Comparison of ENCODE assay signal across 32 mouse cellular contexts in the genomic region with DNA sequence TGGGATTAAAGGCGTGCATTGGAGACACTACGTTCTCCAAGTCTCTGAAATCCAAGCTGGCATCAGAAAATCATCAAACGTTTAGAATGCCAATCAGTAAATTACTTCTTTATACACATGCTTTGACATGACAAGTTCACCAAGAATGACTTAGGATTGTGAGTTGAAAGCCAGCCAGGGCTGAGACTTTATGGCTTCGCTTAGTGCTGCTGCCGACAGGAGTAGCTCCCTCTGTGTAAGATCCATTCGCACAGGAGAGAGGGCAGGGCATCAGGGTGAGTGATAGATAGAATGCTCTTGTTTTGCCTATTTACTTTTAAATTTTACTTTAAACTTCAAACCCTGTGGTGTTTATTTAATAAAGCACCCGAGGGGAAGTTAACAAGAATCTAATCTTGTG. TPM values are rescaled to one million over a fixed set of nuclear protein-coding genes. Genes with fewer than 3 reads are reported as not detected.
DNase-seq lines count a peak whose midpoint lies in the region; ATAC-seq and TF ChIP-seq lines count a peak whose summit lies in the region.
"Had no signal": no experiment of that assay in that cellular context is flagged by ENCODE, and none has a peak within 500 bp of the region (broad histone marks: within the 10 kb centered on the region; RNA-seq: fewer than 3 reads in every experiment).

No protein-coding gene starts in this region.

- TF ChIP-seq CTCF in bone marrow, adult 2 months (IDR thresholded peaks at IDR 0.05; ENCODE audit: control insufficient read depth, insufficient read depth, low read length) = no peak

- H3K27ac ChIP-seq in liver, embryonic 13.5 days = no peak overlapping the region
- H3K27ac ChIP-seq in bone marrow, adult 2 months (ENCODE audit: control insufficient read depth, insufficient read depth, low read depth, low read length, poor library complexity) = no peak overlapping the region
- H3K27ac ChIP-seq in macrophage = peak overlapping the region; percentile 95
- no peak overlapping the region for H3K27ac ChIP-seq in midbrain, embryonic 16.5 days (ENCODE audit: low read length)
- H3K27ac ChIP-seq: embryonic facial prominence, embryonic 10.5 days; embryonic facial prominence, embryonic 13.5 days; forebrain, embryonic 12.5 days; forebrain, embryonic 15.5 days; heart, adult 2 months; heart, embryonic 10.5 days; heart, embryonic 13.5 days; hindbrain, embryonic 14.5 days; hindbrain, postnatal 0 days had no signal

- 0 out of 2 replicates have a peak overlapping the region, but pooled peaks have one; percentile 55 for H3K4me3 ChIP-seq in liver, embryonic 13.5 days (replicated peaks)
- H3K4me3 ChIP-seq in bone marrow, adult 2 months (replicated peaks; ENCODE audit: control insufficient read depth, low read depth, low read length) = peak overlapping the region; percentile 68
- peak overlapping the region; percentile 87 for H3K4me3 ChIP-seq in macrophage (ENCODE audit: inconsistent target)
- H3K4me3 ChIP-seq in midbrain, embryonic 16.5 days (ENCODE audit: low read depth, low read length) = no peak overlapping the region
- H3K4me3 ChIP-seq: embryonic facial prominence, embryonic 10.5 days; embryonic facial prominence, embryonic 13.5 days; erythroblast, embryonic 14.5 days; forebrain, embryonic 12.5 days; forebrain, embryonic 15.5 days; heart, adult 2 months; heart, embryonic 10.5 days had no signal

- no peak for DNase-seq in liver, embryonic 13.5 days
- DNase-seq in liver (no peak), 416B (ENCODE audit: low read depth) (peak; percentile 78)
- DNase-seq in thymus, postnatal 10 days (ENCODE audit: low spot score in 2 of 2) = no peak
- no peak for DNase-seq in thymus, postnatal 25 days
- DNase-seq: adrenal gland, adult 2 months; adrenal gland, postnatal 14 days; cerebellum, adult 11 months; cerebellum, adult 9-11 months; cerebellum, postnatal 36 days; gastrocnemius, postnatal 10 days; gastrocnemius, postnatal 36 days; heart, adult 2 months; heart, postnatal 14 days; heart, postnatal 4 days had no signal

- H3K79me2 ChIP-seq in macrophage (ENCODE audit: inconsistent target) = peaks cover 78% of the 10 kb centered on the region

- WGBS in liver, embryonic 13.5 days (ENCODE audit: insufficient replicate concordance) = 61% methylated on average over 7 of the region's 7 CpGs
- 34% methylated on average over 7 of the region's 7 CpGs for WGBS in bone marrow, adult 2 months
- WGBS in macrophage (ENCODE audit: missing documents) = 40% methylated on average over 7 of the region's 7 CpGs
- WGBS in midbrain, embryonic 16.5 days = 87% methylated on average over 7 of the region's 7 CpGs

- no peaks in the 10 kb centered on the region for H3K36me3 ChIP-seq in liver, embryonic 13.5 days
- H3K36me3 ChIP-seq in macrophage (ENCODE audit: inconsistent target) = no peaks in the 10 kb centered on the region
- no peaks in the 10 kb centered on the region for H3K36me3 ChIP-seq in midbrain, embryonic 16.5 days (ENCODE audit: control insufficient read depth, insufficient read depth, low read length)
- H3K36me3 ChIP-seq: embryonic facial prominence, embryonic 10.5 days; embryonic facial prominence, embryonic 13.5 days; forebrain, embryonic 12.5 days; forebrain, embryonic 15.5 days; G1E; heart, embryonic 10.5 days; heart, embryonic 13.5 days had no signal

- H3K9me3 ChIP-seq in liver, embryonic 13.5 days (replicated peaks) = no peaks in the 10 kb centered on the region
- H3K9me3 ChIP-seq in midbrain, embryonic 16.5 days (replicated peaks; ENCODE audit: control insufficient read depth, low read length, poor library complexity, severe bottlenecking) = no peaks in the 10 kb centered on the region
- H3K9me3 ChIP-seq: embryonic facial prominence, embryonic 10.5 days; embryonic facial prominence, embryonic 13.5 days; forebrain, embryonic 12.5 days; forebrain, embryonic 15.5 days; G1E; heart, embryonic 10.5 days; heart, embryonic 13.5 days had no signal

- no peak for ATAC-seq in liver, embryonic 13.5 days (ENCODE audit: low read depth)
- no peak for ATAC-seq in midbrain, embryonic 16.5 days

- no peak for TF ChIP-seq POLR2A in bone marrow, adult 2 months (IDR thresholded peaks at IDR 0.05; ENCODE audit: borderline replicate concordance, control insufficient read depth, low read depth, low read length)

- no peaks in the 10 kb centered on the region for H3K27me3 ChIP-seq in liver, embryonic 13.5 days
- no peaks in the 10 kb centered on the region for H3K27me3 ChIP-seq in midbrain, embryonic 16.5 days (ENCODE audit: control insufficient read depth, insufficient read depth, low read depth, low read length)
- H3K27me3 ChIP-seq: CH12.LX; embryonic facial prominence, embryonic 13.5 days; forebrain, embryonic 12.5 days; forebrain, embryonic 15.5 days; heart, embryonic 13.5 days had no signal

- 0 out of 2 replicates have a peak overlapping the region, but pooled peaks have one; percentile 26 for H3K4me2 ChIP-seq in liver, embryonic 13.5 days
- H3K4me2 ChIP-seq in midbrain, embryonic 16.5 days (ENCODE audit: low read length) = no peak overlapping the region
- H3K4me2 ChIP-seq: embryonic facial prominence, embryonic 13.5 days; forebrain, embryonic 12.5 days; forebrain, embryonic 15.5 days; hindbrain, embryonic 14.5 days had no signal

- peaks cover 25% of the 10 kb centered on the region for H3K4me1 ChIP-seq in liver, embryonic 13.5 days (replicated peaks)
- H3K4me1 ChIP-seq in bone marrow, adult 2 months (ENCODE audit: control insufficient read depth, insufficient read depth, low read length) = no peaks in the 10 kb centered on the region; the same call in 1 of the 2 replicates
- H3K4me1 ChIP-seq in midbrain, embryonic 16.5 days (ENCODE audit: control insufficient read depth, insufficient read depth, low read length) = no peaks in the 10 kb centered on the region
- H3K4me1 ChIP-seq: embryonic facial prominence, embryonic 10.5 days; embryonic facial prominence, embryonic 13.5 days; forebrain, embryonic 12.5 days; forebrain, embryonic 15.5 days; heart, embryonic 10.5 days; heart, embryonic 13.5 days had no signal

- no peak overlapping the region for H3K9ac ChIP-seq in liver, embryonic 13.5 days
- H3K9ac ChIP-seq in midbrain, embryonic 16.5 days (ENCODE audit: low read depth, low read length) = no peak overlapping the region
- H3K9ac ChIP-seq: embryonic facial prominence, embryonic 13.5 days; forebrain, embryonic 12.5 days; forebrain, embryonic 15.5 days; heart, embryonic 13.5 days; hindbrain, embryonic 14.5 days had no signal

RNA-seq across cellular contexts. Expression of a gene that starts 2.0 kb away (rescaled TPM):
- polyA plus RNA-seq in liver, embryonic 13.5 days (2015; fragmentation: Nextera tagmentation; extraction: Ambion mirVana) = 3.2 and 4.0 TPM in 2 replicates
- polyA plus RNA-seq in bone marrow, adult 2 months (2011; ENCODE audit: insufficient read depth, insufficient read length, low replicate concordance, missing spikeins) = 1.6 and 5.3 TPM in 2 replicates
- 100 to 1,000 TPM in 9 of 26 experiments, 10 to 100 TPM in 16, 1 to 10 TPM in 1; 6.9 to 227 (median 68.2) TPM for total RNA-seq in macrophage (2018; cell fraction: chromatin; rRNA removed)
- total RNA-seq in macrophage (2018; cell fraction: cytosol; rRNA removed) = 100 to 1,000 TPM in 13 of 26 experiments, 10 to 100 TPM in 13; 44.5 to 152 (median 99.2) TPM
- total RNA-seq in macrophage (2018; cell fraction: nucleus; rRNA removed) = 100 to 1,000 TPM in 14 of 26 experiments, 10 to 100 TPM in 12; 42.7 to 338 (median 106) TPM
- polyA plus RNA-seq in macrophage (2018) = 131 to 179 TPM (median 136 TPM) in 3 replicates
- 0.46 and 0.48 TPM in 2 replicates for polyA plus RNA-seq in midbrain, embryonic 16.5 days (2015; fragmentation: Nextera tagmentation; extraction: Ambion mirVana)
- polyA plus RNA-seq: C2C12; erythroblast, embryonic 14.5 days had no signal

RNA-seq across cellular contexts. Expression of a gene that starts 21.3 kb away (rescaled TPM):
- polyA plus RNA-seq in liver, embryonic 13.5 days (2015; fragmentation: Nextera tagmentation; extraction: Ambion mirVana) = 24.0 and 26.4 TPM in 2 replicates
- polyA plus RNA-seq in bone marrow, adult 2 months (2011; ENCODE audit: insufficient read depth, insufficient read length, low replicate concordance, missing spikeins) = 4.4 and 8.4 TPM in 2 replicates
- 10 to 100 TPM in 23 of 26 experiments, 1 to 10 TPM in 3; 6.4 to 59.2 (median 25.5) TPM for total RNA-seq in macrophage (2018; cell fraction: chromatin; rRNA removed)
- total RNA-seq in macrophage (2018; cell fraction: cytosol; rRNA removed) = 10 to 100 TPM; 13.9 to 34.7 (median 24.2) TPM
- 10 to 100 TPM; 11.5 to 61.5 (median 25.2) TPM for total RNA-seq in macrophage (2018; cell fraction: nucleus; rRNA removed)
- 23.0 to 34.3 TPM (median 27.6 TPM) in 3 replicates for polyA plus RNA-seq in macrophage (2018)
- polyA plus RNA-seq in midbrain, embryonic 16.5 days (2015; fragmentation: Nextera tagmentation; extraction: Ambion mirVana) = 40.5 and 43.0 TPM in 2 replicates

RNA-seq across cellular contexts. Expression of a gene that starts 43.4 kb away (rescaled TPM):
- 3.8 and 4.1 TPM in 2 replicates for polyA plus RNA-seq in liver, embryonic 13.5 days (2015; fragmentation: Nextera tagmentation; extraction: Ambion mirVana)
- 4.4 and 4.6 TPM in 2 replicates for polyA plus RNA-seq in bone marrow, adult 2 months (2011; ENCODE audit: insufficient read depth, insufficient read length, low replicate concordance, missing spikeins)
- total RNA-seq in macrophage (2018; cell fraction: chromatin; rRNA removed) = 10 to 100 TPM; 11.7 to 28.5 (median 21.0) TPM
- 1 to 10 TPM; 3.7 to 8.9 (median 6.0) TPM for total RNA-seq in macrophage (2018; cell fraction: cytosol; rRNA removed)
- 10 to 100 TPM in 25 of 26 experiments, 1 to 10 TPM in 1; 10.0 to 32.5 (median 15.5) TPM for total RNA-seq in macrophage (2018; cell fraction: nucleus; rRNA removed)
- 7.2 to 8.6 TPM (median 7.6 TPM) in 3 replicates for polyA plus RNA-seq in macrophage (2018)
- polyA plus RNA-seq in midbrain, embryonic 16.5 days (2015; fragmentation: Nextera tagmentation; extraction: Ambion mirVana) = 3.2 and 4.5 TPM in 2 replicates

RNA-seq across cellular contexts. Expression of a gene that starts 44.0 kb away (rescaled TPM):
- polyA plus RNA-seq in liver, embryonic 13.5 days (2015; fragmentation: Nextera tagmentation; extraction: Ambion mirVana) = 0.37 and 0.75 TPM in 2 replicates
- 1.2 TPM in 1 of 2 replicates, not detected in the other for polyA plus RNA-seq in bone marrow, adult 2 months (2011; ENCODE audit: insufficient read depth, insufficient read length, low replicate concordance, missing spikeins)
- 10 to 100 TPM in 24 of 26 experiments, 1 to 10 TPM in 2; 2.8 to 45.4 (median 29.6) TPM for total RNA-seq in macrophage (2018; cell fraction: chromatin; rRNA removed)
- 100 to 1,000 TPM in 5 of 26 experiments, 10 to 100 TPM in 21; 44.1 to 143 (median 74.1) TPM for total RNA-seq in macrophage (2018; cell fraction: cytosol; rRNA removed)
- 100 to 1,000 TPM in 2 of 26 experiments, 10 to 100 TPM in 24; 21.2 to 110 (median 60.3) TPM for total RNA-seq in macrophage (2018; cell fraction: nucleus; rRNA removed)
- polyA plus RNA-seq in macrophage (2018) = 36.9 to 105 TPM (median 66.6 TPM) in 3 replicates
- not detected in 2 replicates for polyA plus RNA-seq in midbrain, embryonic 16.5 days (2015; fragmentation: Nextera tagmentation; extraction: Ambion mirVana)
- total RNA-seq: adrenal gland, adult 2 months; adrenal gland, postnatal 14 days; adrenal gland, postnatal 4 days; gastrocnemius, postnatal 10 days; gastrocnemius, postnatal 36 days; heart, adult 2 months; heart, postnatal 14 days; heart, postnatal 4 days had no signal
- polyA plus RNA-seq: C2C12; embryonic facial prominence, embryonic 10.5 days; embryonic facial prominence, embryonic 13.5 days; erythroblast, embryonic 14.5 days; forebrain, embryonic 15.5 days; heart, embryonic 13.5 days; hindbrain, embryonic 11.5 days; hindbrain, embryonic 14.5 days had no signal

Comparison
In these comparisons a context has a peak if more than half of its experiments do, and no peak if none do; other contexts are left out.
1. RNA of a gene that starts 2.0 kb away (polyA plus RNA-seq): 131 to 179 TPM in macrophage; 1.6 to 5.3 TPM in bone marrow, adult 2 months, 3.2 to 4.0 TPM in liver, embryonic 13.5 days and 0.46 to 0.48 TPM in midbrain, embryonic 16.5 days; every median in the first group is over 10 times any median in the second.